Mouse (Mus musculus) bone marrow macrophage, adult 2 months (primary cell): ENCODE data around the gene Alkbh2. TPM values are rescaled to one million over a fixed set of nuclear protein-coding genes. Genes with fewer than 3 reads are reported as not detected.

ENCODE experiments used
- H3K27ac ChIP-seq: 2 replicates; pipeline ENCODE4 v1.5.1; 2012; ENCODE audit warnings: low read depth, low read length; ENCODE audit not compliant: insufficient read depth
- H3K4me1 ChIP-seq: 2 replicates; pipeline ENCODE4 v1.6.1; 2012; ENCODE audit warnings: low read length; ENCODE audit not compliant: control insufficient read depth, insufficient read depth
- H3K4me3 ChIP-seq: 2 replicates; pipeline ENCODE4 v1.5.1; 2012; ENCODE audit warnings: mild to moderate bottlenecking, low read length, moderate library complexity; ENCODE audit not compliant: insufficient read depth
- CTCF ChIP-seq: IDR thresholded peaks from 2 replicates; pipeline ENCODE4 v1.5.1; 2012; ENCODE audit warnings: low read depth, mild to moderate bottlenecking, low read length, moderate library complexity
- POLR2A ChIP-seq: IDR thresholded peaks from 2 replicates; pipeline ENCODE4 v1.6.1; 2012; ENCODE audit warnings: mild to moderate bottlenecking, low read depth, low read length, borderline replicate concordance
- polyA plus RNA-seq: library from polyadenylated mRNA; stranded (reverse); fragments of >200 nt; gene quantifications from 2 replicates; pipeline ENCODE4 v1.2.4, GENCODE M21; 2012; ENCODE audit not compliant: missing spikeins, insufficient read depth, insufficient read length

Gene Alkbh2
- polyA plus RNA-seq, 1 experiment, result 3.3 TPM

GRCm38 (mm10) chr5:114077009-114077408 is 51.0 kb downstream of the Alkbh2 start:
- no peak overlapping the region for H3K27ac ChIP-seq
- TF ChIP-seq CTCF, result no peak
- TF ChIP-seq POLR2A, result no peak
- H3K4me1 ChIP-seq, result no peaks in the 10 kb centered on the region

More at GRCm38 (mm10) chr5:114077009-114077408, 51.0 kb downstream of the Alkbh2 start:
- no peak overlapping the region for H3K4me3 ChIP-seq

Other genes starting within 250 kb of the Alkbh2 start
- gene Coro1c, start 219.5 kb downstream of the Alkbh2 start, polyA plus RNA-seq, result 156 and 194 TPM in 2 replicates
- 15.3 and 18.5 TPM in 2 replicates for gene Ssh1, start 134.3 kb downstream of the Alkbh2 start, polyA plus RNA-seq
- not detected in 2 replicates for gene Dao, start 124.5 kb downstream of the Alkbh2 start, polyA plus RNA-seq
- gene Usp30, start 62.8 kb downstream of the Alkbh2 start, polyA plus RNA-seq, result 10.0 and 11.8 TPM in 2 replicates
- not detected in 2 replicates for gene Svop, start 36.6 kb downstream of the Alkbh2 start, polyA plus RNA-seq
- gene Ung, start 2.2 kb upstream of the Alkbh2 start, polyA plus RNA-seq, result 1.8 and 3.5 TPM in 2 replicates
- 0.19 and 0.24 TPM in 2 replicates for gene Acacb, start 18.3 kb upstream of the Alkbh2 start, polyA plus RNA-seq
- gene Foxn4, start 145.6 kb upstream of the Alkbh2 start, polyA plus RNA-seq, result not detected in 2 replicates
- not detected in 2 replicates for gene Myo1h, start 160.9 kb upstream of the Alkbh2 start, polyA plus RNA-seq